Mouse (Mus musculus) limb, embryonic 11.5 days (tissue): Measurements from ENCODE around the gene Cox6a2. TPM values are rescaled to one million over a fixed set of nuclear protein-coding genes. Genes with fewer than 3 reads are reported as not detected.
A peak's percentile ranks its signal among the peaks of the same experiment; 100 is the strongest.

Experiments used
- ATAC-seq: fragments of 200-750 bp; cut with Nextera tagmentation; 2 replicates; pipeline ENCODE4 v1.8.0; 2017; ENCODE audit warnings: low read depth; ENCODE audit not compliant: insufficient number of reproducible peaks, low FRiP score, low TSS enrichment
- DNase-seq: peaks from one replicate; pipeline ENCODE4 v3.0.0-alpha.2; 2015; ENCODE audit warnings: low spot score
- H3K27ac ChIP-seq: fragments of 300-500 bp; sonication (generic); replicated peaks from 2 replicates; pipeline ENCODE4 v1.5.1; 2014; ENCODE audit warnings: low read depth, mild to moderate bottlenecking, low read length
- H3K27me3 ChIP-seq: fragments of 300-500 bp; sonication (generic); 2 replicates; pipeline ENCODE4 v1.6.1; 2014; ENCODE audit warnings: mild to moderate bottlenecking, low read length, mixed read lengths; ENCODE audit not compliant: control insufficient read depth, insufficient read depth
- H3K36me3 ChIP-seq: fragments of 300-500 bp; sonication (generic); 2 replicates; pipeline ENCODE4 v1.6.1; 2014; ENCODE audit warnings: mild to moderate bottlenecking, low read length, moderate library complexity, mixed read lengths; ENCODE audit not compliant: control insufficient read depth, insufficient read depth
- H3K4me1 ChIP-seq: fragments of 300-500 bp; sonication (generic); 2 replicates; pipeline ENCODE4 v1.6.1; 2014; ENCODE audit warnings: low read length, mixed read lengths; ENCODE audit not compliant: control insufficient read depth, insufficient read depth
- H3K4me2 ChIP-seq: fragments of 300-500 bp; sonication (generic); 2 replicates; pipeline ENCODE4 v1.6.1; 2014; ENCODE audit warnings: low read depth, mild to moderate bottlenecking, moderate library complexity; ENCODE audit not compliant: severe bottlenecking
- H3K4me3 ChIP-seq: fragments of 300-500 bp; sonication (generic); 2 replicates; pipeline ENCODE4 v1.5.1; 2014; ENCODE audit warnings: low read depth, low read length
- H3K9ac ChIP-seq: fragments of 300-500 bp; sonication (generic); 2 replicates; pipeline ENCODE4 v1.6.1; 2014; ENCODE audit warnings: mild to moderate bottlenecking, low read length
- H3K9me3 ChIP-seq: fragments of 300-500 bp; sonication (generic); 2 replicates; pipeline ENCODE4 v1.6.1; 2016; ENCODE audit warnings: low read length; ENCODE audit not compliant: control insufficient read depth
- WGBS: fragments of 180-500 bp; shearing (Covaris S2); extraction: QIAGEN DNeasy Blood & Tissue Kit; methylation state at CpG from one replicate; pipeline ENCODE4 v1.1.7; 2014; 5-methylcytosine and 5-hydroxymethylcytosine counted together
- polyA plus RNA-seq: library from polyadenylated mRNA; unstranded; fragments of >200 nt; fragmentation: Nextera tagmentation; extraction: Ambion mirVana; gene quantifications from 2 replicates; pipeline ENCODE4 v1.2.1, GENCODE M21; 2014

Gene Cox6a2
- polyA plus RNA-seq, 1 experiment from 2014 or later: 0.92 TPM

DNA sequence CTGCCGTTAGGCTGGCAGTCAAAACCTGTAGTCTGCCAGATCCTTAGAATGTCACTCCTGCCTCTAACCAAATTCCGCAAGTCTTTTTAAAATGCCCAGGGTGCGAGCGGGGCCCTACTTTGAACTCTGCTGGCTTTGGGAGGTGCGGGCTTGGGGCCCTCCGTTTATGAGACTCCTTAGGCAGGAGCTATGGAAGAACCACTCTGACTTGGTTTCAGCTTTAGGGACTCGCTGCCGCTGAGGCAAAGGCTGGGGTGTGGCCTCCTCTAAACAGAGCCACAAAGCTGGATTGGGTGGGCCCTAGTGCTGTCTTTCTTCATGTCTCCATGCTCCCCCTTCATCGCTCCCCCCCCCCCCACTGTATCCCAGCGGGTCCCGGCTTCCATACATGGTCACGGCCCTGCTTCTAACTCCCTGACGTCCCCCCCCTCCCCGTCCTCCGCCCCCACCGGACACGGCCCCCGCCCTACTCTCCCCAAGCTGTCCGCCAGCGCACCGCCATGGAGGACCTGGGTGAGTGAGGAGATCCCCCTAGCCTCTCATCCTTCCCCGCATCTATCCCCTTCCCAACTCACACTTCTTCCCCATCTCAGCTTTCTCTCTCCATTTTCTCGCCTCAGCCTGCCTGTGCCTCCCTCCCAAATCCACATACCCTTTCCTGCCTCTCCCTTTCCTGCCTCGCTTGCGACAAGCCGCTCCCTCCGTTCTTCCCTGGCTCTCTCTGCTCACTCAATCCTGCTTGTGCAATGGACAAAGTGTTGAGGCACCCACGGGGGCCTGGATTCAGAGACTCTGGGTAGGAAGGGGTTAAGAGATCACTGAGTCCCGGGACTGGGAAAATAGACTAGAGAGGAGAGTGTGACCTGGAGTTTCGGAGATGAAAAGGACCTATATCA, 40.6 kb upstream of the Cox6a2 start, which contains the start of gene Tgfb1i1:
TSS of gene Tgfb1i1 (plus strand) at position 317 of the 896 bp plus-strand sequence.
- H3K36me3 ChIP-seq: peaks cover 13% of the 10 kb centered on the region
- peaks cover 6% of the 10 kb centered on the region; the same call in 1 of the 2 replicates for H3K4me1 ChIP-seq
- H3K27ac ChIP-seq: no peak within 1 kb of the TSS
- ATAC-seq (peak; percentile 65; the same call in 1 of the 2 replicates), DNase-seq (peak; percentile 64)
- 3% methylated on average over 26 of the region's 30 CpGs for WGBS
- no peaks in the 10 kb centered on the region for H3K9me3 ChIP-seq
- no peaks in the 10 kb centered on the region for H3K27me3 ChIP-seq
- H3K9ac ChIP-seq: peak within 1 kb of the TSS; percentile 61
- H3K4me3 ChIP-seq: peak within 1 kb of the TSS; percentile 38
- H3K4me2 ChIP-seq: peak within 1 kb of the TSS; percentile 65

DNA sequence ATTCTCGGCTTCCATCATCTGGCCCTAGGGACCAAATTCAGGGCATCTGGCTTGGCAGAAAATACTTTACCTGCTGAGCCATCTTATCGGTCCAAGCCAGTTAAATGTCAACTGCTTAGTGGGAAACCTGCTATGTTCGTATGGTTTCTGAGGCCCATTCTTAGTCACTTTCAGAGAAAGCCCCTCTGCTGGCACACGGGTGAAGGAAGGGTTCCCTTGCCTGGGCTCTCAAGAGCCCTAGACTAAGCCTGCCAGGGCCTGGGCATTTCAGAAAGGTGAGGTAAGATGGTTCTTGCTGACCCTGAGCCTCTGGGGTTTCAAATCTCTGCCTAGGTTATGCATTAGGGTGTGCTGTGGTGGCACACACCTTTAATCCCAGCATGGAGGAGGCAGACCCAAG, 39.4 kb upstream of the Cox6a2 start:
- WGBS: 85% methylated on average over 4 of the region's 4 CpGs
- H3K36me3 ChIP-seq: peaks cover 16% of the 10 kb centered on the region
- H3K4me1 ChIP-seq: peaks cover 6% of the 10 kb centered on the region; the same call in 1 of the 2 replicates

DNA sequence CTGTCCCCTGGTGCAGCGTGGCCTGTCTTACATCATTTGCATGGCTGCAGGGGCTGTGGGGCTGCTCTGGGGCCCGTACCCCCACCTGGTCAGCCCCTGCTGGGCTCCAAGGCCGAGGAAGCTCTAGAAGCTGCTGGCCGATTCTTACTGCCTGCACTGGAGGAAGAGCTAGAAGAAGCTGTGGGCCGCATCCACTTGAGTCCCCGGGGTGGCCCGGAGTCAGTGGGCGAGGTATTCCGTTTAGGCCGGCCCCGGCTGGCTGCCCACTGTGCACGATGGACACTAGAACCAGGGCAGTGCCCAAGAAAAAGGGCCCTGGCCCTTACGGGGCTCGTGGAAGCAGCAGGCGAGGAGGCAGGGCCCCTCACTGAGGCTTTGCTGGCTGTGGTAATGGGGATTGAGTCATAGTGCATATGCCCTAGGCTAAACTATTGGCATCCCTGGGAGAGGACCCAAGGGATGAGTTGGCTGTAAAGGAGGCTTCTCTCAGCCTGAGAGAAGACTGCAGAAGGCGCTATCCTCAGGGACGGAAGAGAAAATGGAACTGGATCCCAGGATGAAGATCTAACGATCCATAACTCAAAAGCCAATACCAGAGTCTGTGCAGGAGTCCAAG, 38.3 kb upstream of the Cox6a2 start:
- DNase-seq (no peak), ATAC-seq (no peak)
- Histone ChIP-seq H3K4me2 (no peak overlapping the region), H3K4me3 (no peak overlapping the region), H3K9me3 (no peaks in the 10 kb centered on the region), H3K4me1 (peaks cover 6% of the 10 kb centered on the region; the same call in 1 of the 2 replicates), H3K9ac (no peak overlapping the region), H3K27ac (0 out of 2 replicates have a peak overlapping the region, but pooled peaks have one; percentile 30), H3K36me3 (peaks cover 16% of the 10 kb centered on the region), H3K27me3 (no peaks in the 10 kb centered on the region)
- WGBS: 88% methylated on average over 18 of the region's 18 CpGs

More for the DNA sequence above, 39.4 kb upstream of the Cox6a2 start:
- Histone ChIP-seq H3K4me2 (0 out of 2 replicates have a peak overlapping the region, but pooled peaks have one; percentile 7), H3K27me3 (no peaks in the 10 kb centered on the region), H3K9ac (no peak overlapping the region), H3K27ac (no peak overlapping the region), H3K9me3 (no peaks in the 10 kb centered on the region), H3K4me3 (no peak overlapping the region)
- no peak for DNase-seq
- no peak for ATAC-seq

DNA sequence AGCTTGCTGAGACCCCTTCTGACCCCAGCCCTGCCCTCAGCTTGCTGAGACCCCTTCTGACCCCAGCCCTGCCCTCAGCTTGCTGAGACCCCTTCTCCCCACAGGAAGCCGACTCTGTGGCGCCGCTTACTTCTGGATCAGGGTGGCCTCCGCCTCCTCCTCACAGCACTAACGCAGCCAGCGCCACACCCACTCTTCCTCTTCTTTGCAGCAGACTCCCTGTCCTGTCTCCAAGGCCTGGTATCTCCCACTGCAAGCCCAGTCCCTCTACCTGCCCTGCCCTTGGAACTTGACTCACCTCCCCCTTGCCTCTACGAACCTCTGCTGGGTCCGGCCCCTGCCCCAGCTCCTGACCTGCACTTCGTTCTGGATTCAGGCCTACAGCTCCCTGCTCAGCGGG, 37.7 kb upstream of the Cox6a2 start:
- no peak overlapping the region for H3K4me3 ChIP-seq
- peaks cover 16% of the 10 kb centered on the region for H3K36me3 ChIP-seq
- H3K4me2 ChIP-seq: no peak overlapping the region
- H3K4me1 ChIP-seq: peaks cover 9% of the 10 kb centered on the region; the same call in 1 of the 2 replicates
- DNase-seq (no peak), ATAC-seq (no peak)
- H3K27me3 ChIP-seq: no peaks in the 10 kb centered on the region
- no peak overlapping the region for H3K27ac ChIP-seq
- H3K9ac ChIP-seq: no peak overlapping the region
- 62% methylated on average over 10 of the region's 10 CpGs for WGBS
- no peaks in the 10 kb centered on the region for H3K9me3 ChIP-seq

DNA sequence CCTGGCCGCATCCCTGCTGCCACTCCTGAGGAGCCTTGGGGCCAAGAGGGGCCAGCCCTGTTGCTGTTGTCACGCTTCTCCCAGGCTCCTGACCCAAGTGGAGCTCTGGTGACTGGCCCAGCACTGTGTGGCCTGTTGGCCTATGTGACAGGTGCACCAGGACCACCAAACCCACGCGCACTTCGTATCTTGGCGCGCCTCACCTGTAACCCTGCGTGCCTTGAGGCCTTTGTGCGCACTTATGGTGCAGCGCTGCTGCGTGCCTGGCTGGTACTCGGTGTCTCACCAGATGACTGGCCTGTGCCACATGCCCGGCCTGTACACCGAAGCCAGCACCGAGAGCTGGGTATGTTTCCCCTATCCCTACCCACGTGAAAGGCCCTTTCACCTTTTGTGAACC, 36.1 kb upstream of the Cox6a2 start:
- Histone ChIP-seq H3K27ac (no peak overlapping the region), H3K4me1 (peaks cover 9% of the 10 kb centered on the region; the same call in 1 of the 2 replicates), H3K4me3 (no peak overlapping the region), H3K9ac (no peak overlapping the region), H3K36me3 (peaks cover 16% of the 10 kb centered on the region), H3K4me2 (no peak overlapping the region), H3K9me3 (no peaks in the 10 kb centered on the region), H3K27me3 (no peaks in the 10 kb centered on the region)
- ATAC-seq: no peak
- 94% methylated on average over 16 of the region's 16 CpGs for WGBS
- no peak for DNase-seq

DNA sequence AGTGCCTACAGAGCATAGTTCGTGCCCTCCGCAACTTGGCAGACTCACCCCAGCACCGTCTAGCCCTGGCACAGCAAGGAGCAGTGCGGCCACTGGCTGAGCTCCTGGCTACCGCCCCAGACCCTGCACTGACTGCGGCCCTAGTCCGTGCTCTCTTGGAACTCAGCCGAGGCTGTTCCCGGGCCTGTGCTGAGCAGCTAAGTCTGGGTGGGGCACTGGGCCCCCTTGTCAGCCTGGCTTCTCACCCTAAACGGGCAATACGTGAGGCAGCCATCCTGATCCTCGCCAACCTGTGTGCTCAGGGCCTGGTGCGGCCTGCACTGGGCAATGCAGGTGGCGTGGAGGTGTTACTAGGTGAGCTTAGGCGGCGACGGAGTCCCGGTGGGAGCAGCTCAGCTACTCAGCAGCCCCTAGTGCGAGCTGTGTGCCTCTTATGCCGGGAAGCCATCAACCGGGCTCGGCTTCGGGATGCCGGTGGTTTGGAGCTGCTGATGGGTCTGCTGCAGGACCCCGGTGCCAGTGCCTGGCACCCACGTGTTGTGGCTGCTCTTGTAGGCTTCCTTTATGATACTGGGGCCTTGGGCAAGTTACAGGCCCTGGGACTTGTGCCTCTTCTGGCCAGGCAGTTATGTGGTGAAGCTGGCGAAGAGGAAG, 34.1 kb upstream of the Cox6a2 start:
- DNase-seq: no peak
- 0 out of 2 replicates have a peak, but pooled peaks cover 3% of the 10 kb centered on the region for H3K4me1 ChIP-seq
- 94% methylated on average over 27 of the region's 27 CpGs for WGBS
- H3K4me3 ChIP-seq: no peak overlapping the region
- H3K4me2 ChIP-seq: no peak overlapping the region
- no peak for ATAC-seq
- no peak overlapping the region for H3K27ac ChIP-seq
- no peak overlapping the region for H3K9ac ChIP-seq
- no peaks in the 10 kb centered on the region for H3K9me3 ChIP-seq
- no peaks in the 10 kb centered on the region for H3K27me3 ChIP-seq
- peaks cover 16% of the 10 kb centered on the region for H3K36me3 ChIP-seq

DNA sequence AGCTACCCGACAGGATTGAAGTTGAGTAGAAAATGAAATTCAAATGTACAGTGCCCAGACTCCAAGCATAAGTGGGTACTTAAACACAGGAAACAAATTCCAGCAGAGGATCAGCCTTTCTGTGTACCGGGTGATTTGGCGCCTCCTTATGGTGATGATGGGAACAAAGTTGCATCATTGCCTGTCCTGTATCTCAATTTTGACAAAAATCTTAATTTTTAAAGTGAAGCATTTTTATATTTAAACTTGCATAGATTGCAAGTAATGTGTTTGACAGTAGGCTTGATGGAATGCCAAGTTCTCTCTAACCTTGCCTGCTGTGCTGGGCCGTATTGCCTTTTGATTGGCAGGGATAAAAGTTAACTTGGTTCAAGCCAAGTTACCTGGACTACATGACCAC, 32.8 kb upstream of the Cox6a2 start:
- 28% methylated on average over 4 of the region's 4 CpGs for WGBS
- H3K4me1 ChIP-seq: 0 out of 2 replicates have a peak, but pooled peaks cover 3% of the 10 kb centered on the region
- no peaks in the 10 kb centered on the region for H3K27me3 ChIP-seq
- H3K27ac ChIP-seq: no peak overlapping the region
- peaks cover 8% of the 10 kb centered on the region; the same call in 1 of the 2 replicates for H3K36me3 ChIP-seq
- H3K4me2 ChIP-seq: peak overlapping the region; percentile 58
- peak overlapping the region; percentile 63; the same call in 1 of the 2 replicates for H3K4me3 ChIP-seq
- no peaks in the 10 kb centered on the region for H3K9me3 ChIP-seq
- DNase-seq (peak; percentile 60), ATAC-seq (no peak)
- H3K9ac ChIP-seq: no peak overlapping the region
